Mouse (Mus musculus) kidney, adult 2 months (tissue): ENCODE measurements around the gene Nap1l5.

Experiments
- CTCF ChIP-seq: fragments of 200-500 bp; conservative IDR thresholded peaks from 2 replicates; pipeline ENCODE4 v1.5.1; 2011; ENCODE audit warnings: low read depth, mild to moderate bottlenecking, control low read depth, low read length, moderate library complexity, mixed read lengths; ENCODE audit not compliant: insufficient read depth, insufficient read length
- POLR2A ChIP-seq: fragments of 200-500 bp; IDR thresholded peaks from one replicate; pipeline ENCODE4 v1.6.1; 2011; ENCODE audit warnings: low read depth, low read length, control low read depth

DNA sequence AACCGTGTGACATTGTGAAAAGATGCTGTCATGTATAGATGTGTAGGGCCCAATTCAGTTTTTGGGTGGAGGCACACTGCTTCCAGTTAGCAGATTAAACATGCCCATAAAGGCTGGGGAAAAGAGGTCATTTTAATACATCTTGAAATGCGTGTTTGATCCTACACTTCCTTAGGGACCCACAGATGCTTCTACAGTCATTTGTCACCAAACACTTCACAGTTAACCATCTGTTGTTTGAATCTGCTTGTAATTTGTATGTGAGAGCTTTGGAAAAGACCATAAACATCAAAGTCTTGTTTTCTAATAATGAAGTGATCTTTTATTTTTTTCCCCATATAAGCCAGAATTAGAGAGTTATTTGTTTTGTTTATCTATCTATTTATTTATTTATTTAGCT lies 915 bp upstream of the Nap1l5 start:
- TF ChIP-seq POLR2A = no peak
- no peak for TF ChIP-seq CTCF
